Mouse (Mus musculus): ENCODE data around the gene Hspg2. TPM values are rescaled to one million over a fixed set of nuclear protein-coding genes. Genes with fewer than 3 reads are reported as not detected.
"Not testable (repeated sequence)": the region's sequence is repeated elsewhere in the genome, so short reads cannot be mapped to it uniquely, and the experiment has no call there.

Gene Hspg2
- polyA plus RNA-seq, 1 experiment, result 16.9 TPM

GRCm38 (mm10) chr4:137545568-137545967, 77.0 kb downstream of the Hspg2 start:
- no peak for DNase-seq (ENCODE audit: low read depth)
- no peak for TF ChIP-seq CTCF (IDR thresholded peaks at IDR 0.05; ENCODE audit: borderline replicate concordance, extremely low read depth, insufficient read depth, insufficient read length)
- no peak for TF ChIP-seq POLR2A (IDR thresholded peaks at IDR 0.05; ENCODE audit: borderline replicate concordance, extremely low read depth, insufficient read depth, insufficient read length, poor library complexity, severe bottlenecking)

GRCm38 (mm10) chr4:137546003-137546525, 77.5 kb downstream of the Hspg2 start:
- peak; percentile 73 for DNase-seq (ENCODE audit: low read depth)
- TF ChIP-seq CTCF (IDR thresholded peaks at IDR 0.05; ENCODE audit: borderline replicate concordance, extremely low read depth, insufficient read depth, insufficient read length) (peak; percentile 70), POLR2A (IDR thresholded peaks at IDR 0.05; ENCODE audit: borderline replicate concordance, extremely low read depth, insufficient read depth, insufficient read length, poor library complexity, severe bottlenecking) (no peak)

- no peak for DNase-seq (ENCODE audit: low read depth)
- TF ChIP-seq POLR2A (IDR thresholded peaks at IDR 0.05; ENCODE audit: borderline replicate concordance, extremely low read depth, insufficient read depth, insufficient read length, poor library complexity, severe bottlenecking), result no peak
- no peak for TF ChIP-seq CTCF (IDR thresholded peaks at IDR 0.05; ENCODE audit: borderline replicate concordance, extremely low read depth, insufficient read depth, insufficient read length)
These were observed 84.9 kb downstream of the Hspg2 start for GRCm38 (mm10) chr4:137553466-137553865.

- TF ChIP-seq POLR2A (IDR thresholded peaks at IDR 0.05; ENCODE audit: borderline replicate concordance, extremely low read depth, insufficient read depth, insufficient read length, poor library complexity, severe bottlenecking) (no peak), CTCF (IDR thresholded peaks at IDR 0.05; ENCODE audit: borderline replicate concordance, extremely low read depth, insufficient read depth, insufficient read length) (no peak)
- DNase-seq (ENCODE audit: low read depth), result no peak
These were observed 88.2 kb downstream of the Hspg2 start for GRCm38 (mm10) chr4:137556673-137557210.

- TF ChIP-seq POLR2A (IDR thresholded peaks at IDR 0.05; ENCODE audit: borderline replicate concordance, extremely low read depth, insufficient read depth, insufficient read length, poor library complexity, severe bottlenecking), result no peak
- TF ChIP-seq CTCF (IDR thresholded peaks at IDR 0.05; ENCODE audit: borderline replicate concordance, extremely low read depth, insufficient read depth, insufficient read length), result no peak
- no peak for DNase-seq (ENCODE audit: low read depth)
These were observed 101.3 kb downstream of the Hspg2 start for GRCm38 (mm10) chr4:137569873-137570272.

GRCm38 (mm10) chr4:137574469-137574868, 105.9 kb downstream of the Hspg2 start, which contains the start of gene Ldlrad2:
Ldlrad2 (minus strand) TSS chr4:137574569.
- TF ChIP-seq CTCF (IDR thresholded peaks at IDR 0.05; ENCODE audit: borderline replicate concordance, extremely low read depth, insufficient read depth, insufficient read length) (no peak), POLR2A (IDR thresholded peaks at IDR 0.05; ENCODE audit: borderline replicate concordance, extremely low read depth, insufficient read depth, insufficient read length, poor library complexity, severe bottlenecking) (no peak)
- DNase-seq (ENCODE audit: low read depth), result no peak

GRCm38 (mm10) chr4:137577486-137577885, 108.9 kb downstream of the Hspg2 start:
- no peak for TF ChIP-seq POLR2A (IDR thresholded peaks at IDR 0.05; ENCODE audit: borderline replicate concordance, extremely low read depth, insufficient read depth, insufficient read length, poor library complexity, severe bottlenecking)
- no peak for TF ChIP-seq CTCF (IDR thresholded peaks at IDR 0.05; ENCODE audit: borderline replicate concordance, extremely low read depth, insufficient read depth, insufficient read length)
- DNase-seq (ENCODE audit: low read depth), result no peak

- no peak for TF ChIP-seq POLR2A (IDR thresholded peaks at IDR 0.05; ENCODE audit: borderline replicate concordance, extremely low read depth, insufficient read depth, insufficient read length, poor library complexity, severe bottlenecking)
- peak; percentile 75 for TF ChIP-seq CTCF (IDR thresholded peaks at IDR 0.05; ENCODE audit: borderline replicate concordance, extremely low read depth, insufficient read depth, insufficient read length)
- DNase-seq (ENCODE audit: low read depth), result peak; percentile 41
These were observed 109.7 kb downstream of the Hspg2 start for GRCm38 (mm10) chr4:137578181-137578845.

GRCm38 (mm10) chr4:137579789-137580188, 111.2 kb downstream of the Hspg2 start:
- TF ChIP-seq CTCF (IDR thresholded peaks at IDR 0.05; ENCODE audit: borderline replicate concordance, extremely low read depth, insufficient read depth, insufficient read length), result no peak
- no peak for TF ChIP-seq POLR2A (IDR thresholded peaks at IDR 0.05; ENCODE audit: borderline replicate concordance, extremely low read depth, insufficient read depth, insufficient read length, poor library complexity, severe bottlenecking)
- no peak for DNase-seq (ENCODE audit: low read depth)

- DNase-seq (ENCODE audit: low read depth), result no peak
- no peak for TF ChIP-seq CTCF (IDR thresholded peaks at IDR 0.05; ENCODE audit: borderline replicate concordance, extremely low read depth, insufficient read depth, insufficient read length)
- TF ChIP-seq POLR2A (IDR thresholded peaks at IDR 0.05; ENCODE audit: borderline replicate concordance, extremely low read depth, insufficient read depth, insufficient read length, poor library complexity, severe bottlenecking), result no peak
These were observed 111.7 kb downstream of the Hspg2 start for GRCm38 (mm10) chr4:137580299-137580698.

GRCm38 (mm10) chr4:137581815-137582214, 113.2 kb downstream of the Hspg2 start:
- DNase-seq (ENCODE audit: low read depth), result no peak
- TF ChIP-seq CTCF (IDR thresholded peaks at IDR 0.05; ENCODE audit: borderline replicate concordance, extremely low read depth, insufficient read depth, insufficient read length), result peak; percentile 39; the same call in 1 of the 2 replicates
- TF ChIP-seq POLR2A (IDR thresholded peaks at IDR 0.05; ENCODE audit: borderline replicate concordance, extremely low read depth, insufficient read depth, insufficient read length, poor library complexity, severe bottlenecking), result no peak

GRCm38 (mm10) chr4:137589095-137589494, 120.5 kb downstream of the Hspg2 start:
- DNase-seq (ENCODE audit: low read depth), result not testable (repeated sequence)
